Mouse (Mus musculus) megakaryocyte, embryonic 14.5 days (primary cell): ENCODE measurements around the gene Robo4. TPM values are rescaled to one million over a fixed set of nuclear protein-coding genes. Genes with fewer than 3 reads are reported as not detected.

ENCODE experiments used
- H3K27me3 ChIP-seq: replicated peaks from 2 replicates; pipeline ENCODE3; 2012; ENCODE audit warnings: inconsistent platforms
- H3K36me3 ChIP-seq: replicated peaks from 2 replicates; pipeline ENCODE3; 2012; ENCODE audit warnings: low read length, inconsistent platforms, mixed read lengths
- H3K4me1 ChIP-seq: 2 replicates; pipeline ENCODE4 v1.6.1; 2012; ENCODE audit warnings: inconsistent platforms
- H3K4me3 ChIP-seq: replicated peaks from 2 replicates; pipeline ENCODE3; 2012; ENCODE audit warnings: moderate library complexity, mild to moderate bottlenecking, inconsistent platforms
- H3K9me3 ChIP-seq: 2 replicates; pipeline ENCODE4 v1.6.1; 2012; ENCODE audit warnings: inconsistent platforms
- FLI1 ChIP-seq: IDR thresholded peaks from 2 replicates; pipeline ENCODE4 v1.6.1; 2012; ENCODE audit warnings: low read length, inconsistent platforms, mixed read lengths
- GATA1 ChIP-seq: IDR thresholded peaks from 3 replicates; pipeline ENCODE4 v1.6.1; 2012; ENCODE audit warnings: mixed read lengths, low read length, inconsistent platforms, borderline replicate concordance
- polyA plus RNA-seq: library from polyadenylated mRNA; stranded (reverse); fragments of >175 nt; gene quantifications from 2 replicates; pipeline ENCODE4 v1.2.3, GENCODE M21; 2012; ENCODE audit warnings: low replicate concordance; ENCODE audit not compliant: insufficient read depth

The Robo4 gene
- polyA plus RNA-seq, 1 experiment = not detected

DNA sequence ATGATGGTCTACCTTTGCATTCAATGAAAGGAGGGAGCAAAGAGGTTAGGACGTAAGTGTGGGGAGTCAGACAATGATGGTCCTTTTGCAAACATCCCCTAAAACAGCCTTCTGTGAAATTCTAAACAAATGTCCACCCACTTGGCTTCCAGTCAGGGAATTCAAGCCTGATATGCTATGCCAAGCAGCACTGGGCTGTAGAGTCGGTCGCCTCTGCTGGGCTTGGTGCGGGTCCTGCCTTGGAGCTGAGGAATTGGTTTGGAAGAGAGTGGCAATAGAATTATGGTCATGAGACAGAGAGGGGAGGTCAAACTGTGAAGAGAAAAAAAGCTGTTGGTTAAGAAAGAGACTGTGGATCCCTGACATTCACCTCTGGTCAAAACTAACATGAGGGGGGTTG is 51.6 kb downstream of the Robo4 start:
- Histone ChIP-seq H3K27me3 (peaks cover 50% of the 10 kb centered on the region), H3K9me3 (no peaks in the 10 kb centered on the region)

GRCm38 (mm10) chr9:37454011-37454492 is 52.4 kb downstream of the Robo4 start:
- Histone ChIP-seq H3K27me3 (peaks cover 56% of the 10 kb centered on the region), H3K4me1 (peaks cover 65% of the 10 kb centered on the region), H3K36me3 (peaks cover 23% of the 10 kb centered on the region), H3K4me3 (no peak overlapping the region), H3K9me3 (no peaks in the 10 kb centered on the region)
- TF ChIP-seq FLI1 (no peak), GATA1 (no peak)

More for the DNA sequence above, 51.6 kb downstream of the Robo4 start:
- Histone ChIP-seq H3K4me3 (no peak overlapping the region), H3K4me1 (peaks cover 65% of the 10 kb centered on the region), H3K36me3 (peaks cover 26% of the 10 kb centered on the region)
- TF ChIP-seq FLI1 = no peak
- TF ChIP-seq GATA1 = no peak

- TF ChIP-seq GATA1 (no peak), FLI1 (no peak)
- Histone ChIP-seq H3K4me1 (peaks cover 66% of the 10 kb centered on the region), H3K36me3 (peaks cover 23% of the 10 kb centered on the region), H3K9me3 (no peaks in the 10 kb centered on the region), H3K4me3 (no peak overlapping the region), H3K27me3 (peaks cover 64% of the 10 kb centered on the region)
These were observed 53.3 kb downstream of the Robo4 start for GRCm38 (mm10) chr9:37454991-37455390.

- Histone ChIP-seq H3K4me3 (peak overlapping the region; percentile 13), H3K36me3 (peaks cover 21% of the 10 kb centered on the region), H3K27me3 (peaks cover 72% of the 10 kb centered on the region), H3K4me1 (peaks cover 69% of the 10 kb centered on the region), H3K9me3 (no peaks in the 10 kb centered on the region)
- TF ChIP-seq FLI1 = no peak
These were observed 54.2 kb downstream of the Robo4 start for GRCm38 (mm10) chr9:37455868-37456267.

DNA sequence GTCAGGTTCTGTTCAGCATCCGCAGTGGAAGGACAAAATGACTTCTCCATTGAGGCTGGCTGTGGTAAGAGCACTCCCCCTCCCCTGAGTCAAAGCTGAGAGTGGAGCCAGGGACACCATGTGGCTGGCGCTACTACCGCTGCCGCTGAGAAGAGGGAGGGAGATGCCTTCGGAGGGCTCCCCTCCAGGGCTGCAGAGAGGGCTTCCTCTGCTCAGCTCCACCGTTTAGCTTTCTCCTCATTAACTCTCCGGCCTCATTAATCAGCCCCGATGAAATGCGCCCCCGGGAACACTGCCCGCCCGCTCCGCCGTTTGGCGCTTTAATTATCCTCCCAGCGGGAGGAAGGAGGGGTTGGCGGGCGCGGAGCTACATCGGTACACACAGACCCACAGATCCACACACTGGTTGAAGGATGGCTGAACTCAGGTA is 54.8 kb downstream of the Robo4 start:
- Histone ChIP-seq H3K36me3 (peaks cover 20% of the 10 kb centered on the region), H3K4me3 (peak overlapping the region; percentile 85), H3K4me1 (peaks cover 71% of the 10 kb centered on the region), H3K9me3 (no peaks in the 10 kb centered on the region), H3K27me3 (peaks cover 77% of the 10 kb centered on the region)
- TF ChIP-seq GATA1 = no peak
- no peak for TF ChIP-seq FLI1

DNA sequence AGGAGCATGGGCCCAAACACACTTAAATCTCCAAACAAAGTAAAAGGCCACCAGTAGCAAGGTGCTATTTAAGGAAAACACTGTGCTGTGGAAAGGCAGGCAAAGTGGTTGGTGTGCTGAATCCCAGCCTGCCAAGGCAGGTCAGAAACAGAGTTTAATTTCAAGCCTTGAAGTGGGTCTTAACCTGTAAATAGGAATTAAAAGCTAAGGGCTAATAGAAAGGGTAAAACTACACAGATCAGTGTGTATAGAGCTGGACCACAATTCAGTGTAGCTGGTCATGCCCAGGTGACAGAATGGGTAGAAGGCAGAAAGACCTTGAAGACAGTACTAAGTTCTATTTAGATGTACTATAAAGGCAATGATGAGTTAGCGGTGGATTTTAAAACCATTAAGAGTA is 55.5 kb downstream of the Robo4 start:
- H3K36me3 ChIP-seq = peaks cover 20% of the 10 kb centered on the region
- TF ChIP-seq FLI1 = no peak
- no peak for TF ChIP-seq GATA1
- peaks cover 81% of the 10 kb centered on the region for H3K27me3 ChIP-seq
- H3K4me3 ChIP-seq = no peak overlapping the region
- no peaks in the 10 kb centered on the region for H3K9me3 ChIP-seq
- peaks cover 77% of the 10 kb centered on the region for H3K4me1 ChIP-seq

- Histone ChIP-seq H3K27me3 (peaks cover 69% of the 10 kb centered on the region), H3K4me1 (peaks cover 75% of the 10 kb centered on the region), H3K9me3 (no peaks in the 10 kb centered on the region), H3K4me3 (peak overlapping the region; percentile 93), H3K36me3 (peaks cover 14% of the 10 kb centered on the region)
- TF ChIP-seq GATA1 = no peak
- TF ChIP-seq FLI1 = no peak
These were observed 58.0 kb downstream of the Robo4 start for GRCm38 (mm10) chr9:37459665-37460042.

GRCm38 (mm10) chr9:37460043-37460960 is 58.6 kb downstream of the Robo4 start:
- Histone ChIP-seq H3K36me3 (peaks cover 13% of the 10 kb centered on the region), H3K27me3 (peaks cover 65% of the 10 kb centered on the region), H3K4me3 (peak overlapping the region; percentile 93)

GRCm38 (mm10) chr9:37460961-37461340 is 59.3 kb downstream of the Robo4 start:
- Histone ChIP-seq H3K27me3 (peaks cover 61% of the 10 kb centered on the region), H3K4me1 (peaks cover 68% of the 10 kb centered on the region), H3K36me3 (peaks cover 10% of the 10 kb centered on the region), H3K9me3 (no peaks in the 10 kb centered on the region), H3K4me3 (peak overlapping the region; percentile 93)
- no peak for TF ChIP-seq GATA1
- no peak for TF ChIP-seq FLI1

More at GRCm38 (mm10) chr9:37460043-37460960, 58.6 kb downstream of the Robo4 start:
- Histone ChIP-seq H3K9me3 (no peaks in the 10 kb centered on the region), H3K4me1 (peaks cover 71% of the 10 kb centered on the region)
- TF ChIP-seq FLI1 (no peak), GATA1 (no peak)

DNA sequence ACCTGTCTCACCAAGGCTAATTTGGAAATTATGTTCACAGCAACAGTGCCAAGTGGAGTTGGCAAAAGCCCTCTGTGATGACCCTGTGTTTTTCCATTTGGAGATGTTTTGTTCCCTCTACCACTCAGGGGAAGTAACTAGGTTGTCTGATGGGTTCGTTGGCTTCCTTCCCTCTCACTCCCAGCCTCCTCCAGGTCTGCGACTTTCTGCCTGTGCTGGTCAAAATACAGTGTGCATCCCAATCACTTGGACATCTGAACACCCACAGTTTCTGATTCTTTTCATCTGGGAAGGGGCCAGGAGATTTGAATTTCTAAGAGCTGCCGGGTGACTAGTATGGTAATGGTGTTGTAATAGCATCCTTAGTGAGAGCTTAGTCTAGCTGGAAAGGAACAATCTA is 59.9 kb downstream of the Robo4 start:
- H3K9me3 ChIP-seq = no peaks in the 10 kb centered on the region
- H3K36me3 ChIP-seq = peaks cover 9% of the 10 kb centered on the region
- peaks cover 55% of the 10 kb centered on the region for H3K27me3 ChIP-seq
- H3K4me1 ChIP-seq = peaks cover 62% of the 10 kb centered on the region
- no peak for TF ChIP-seq GATA1
- TF ChIP-seq FLI1 = no peak
- H3K4me3 ChIP-seq = no peak overlapping the region

GRCm38 (mm10) chr9:37462764-37463163 is 61.1 kb downstream of the Robo4 start:
- TF ChIP-seq FLI1 (no peak), GATA1 (no peak)
- H3K27me3 ChIP-seq = peaks cover 44% of the 10 kb centered on the region
- H3K4me3 ChIP-seq = no peak overlapping the region

More at GRCm38 (mm10) chr9:37462764-37463163, 61.1 kb downstream of the Robo4 start:
- peaks cover 50% of the 10 kb centered on the region for H3K4me1 ChIP-seq
- no peaks in the 10 kb centered on the region for H3K36me3 ChIP-seq
- H3K9me3 ChIP-seq = no peaks in the 10 kb centered on the region

Other genes starting within 250 kb of the Robo4 start
- 0.45 TPM in 1 of 2 replicates, not detected in the other for gene Tmem218, start 193.7 kb upstream of the Robo4 start, polyA plus RNA-seq
- 1.2 TPM in 1 of 2 replicates, not detected in the other for gene Slc37a2, start 146.2 kb upstream of the Robo4 start, polyA plus RNA-seq
- gene Ccdc15, start 53.5 kb upstream of the Robo4 start, polyA plus RNA-seq = 2.8 TPM in 1 of 2 replicates, not detected in the other
- not detected in 2 replicates for gene Hepacam, start 34.5 kb upstream of the Robo4 start, polyA plus RNA-seq
- gene Robo3, start 31.3 kb downstream of the Robo4 start, polyA plus RNA-seq = 433 and 1,147 TPM in 2 replicates
- 1.5 and 3.5 TPM in 2 replicates for gene Msantd2, start 87.4 kb downstream of the Robo4 start, polyA plus RNA-seq
- gene Esam, start 126.2 kb downstream of the Robo4 start, polyA plus RNA-seq = 10.7 and 14.5 TPM in 2 replicates
- gene Vsig2, start 137.4 kb downstream of the Robo4 start, polyA plus RNA-seq = not detected in 2 replicates
- gene Nrgn, start 151.0 kb downstream of the Robo4 start, polyA plus RNA-seq = 5,423 and 8,339 TPM in 2 replicates
- 0.40 TPM in 1 of 2 replicates, not detected in the other for gene Siae, start 153.8 kb downstream of the Robo4 start, polyA plus RNA-seq
- gene Spa17, start 211.8 kb downstream of the Robo4 start, polyA plus RNA-seq = 1.8 TPM in 1 of 2 replicates, not detected in the other